Mouse (Mus musculus) Muller cell, postnatal 12 days (primary cell): ENCODE results near the gene Acp5.
A peak's percentile ranks its signal among the peaks of the same experiment; 100 is the strongest.

Source experiments
- DNase-seq: peaks from one replicate; pipeline ENCODE4 v3.0.0-alpha.2; 2015; ENCODE audit errors: inconsistent ontology term

Acp5 gene

DNA sequence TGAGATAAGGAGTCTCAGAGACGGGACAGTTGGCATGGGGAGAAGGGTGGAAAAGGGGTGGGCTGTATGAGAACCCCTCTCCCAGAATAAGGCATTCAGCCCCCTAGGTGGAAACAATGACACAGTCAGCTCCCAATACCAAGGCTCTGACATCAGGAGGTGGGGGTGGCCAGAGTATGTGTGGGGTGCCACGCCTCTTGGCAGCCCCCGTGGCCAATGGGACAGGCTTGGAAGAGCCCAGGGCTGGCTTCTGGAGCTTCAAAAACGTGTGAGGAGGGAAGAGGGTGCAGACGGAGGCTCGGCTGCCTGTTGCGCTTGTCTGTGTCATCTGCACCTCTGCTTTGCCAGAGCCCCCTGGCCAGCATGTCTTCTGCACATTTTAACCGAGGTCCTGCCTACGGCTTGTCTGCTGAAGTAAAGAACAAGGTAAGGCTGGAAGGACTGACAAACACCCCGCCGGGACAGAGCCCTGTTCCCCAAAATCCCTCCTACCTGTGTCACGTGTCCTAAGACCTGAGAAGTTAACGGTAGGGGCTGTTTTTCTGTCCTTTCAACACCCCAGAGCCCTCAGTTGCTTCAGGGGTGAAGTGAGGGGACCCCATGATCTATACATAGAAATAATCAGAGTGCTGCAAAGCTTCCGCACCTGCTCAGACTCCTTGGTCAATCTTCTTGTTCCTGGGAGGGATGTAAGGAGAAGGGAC, 36.4 kb downstream of the Acp5 start, which contains the start of gene Cnn1:
Gene Cnn1, plus strand, starts transcription at position 224 of the 704 bp plus-strand sequence.
- DNase-seq, result peak; percentile 82

DNA sequence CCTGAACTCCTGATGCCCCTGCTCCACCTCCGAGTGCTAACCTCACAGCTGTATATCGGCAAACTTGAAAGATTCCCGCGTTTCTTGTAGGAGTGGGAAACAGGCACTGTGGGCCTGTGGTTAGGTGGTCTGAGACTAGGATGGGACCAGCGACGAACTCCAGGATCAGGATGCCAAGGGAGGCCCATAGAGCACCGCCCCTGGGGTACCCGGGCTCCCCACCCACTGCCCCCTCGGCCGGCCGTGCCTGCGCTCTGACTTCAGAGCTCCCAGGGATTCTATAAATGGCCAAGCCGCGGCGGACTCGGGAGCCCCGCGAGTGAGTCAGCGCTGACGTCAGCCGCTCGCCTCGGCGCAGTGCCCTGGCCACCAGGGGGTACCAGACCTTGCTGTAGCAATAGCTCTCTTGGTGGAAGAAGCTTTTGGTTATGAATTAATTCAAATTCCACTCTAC, 39.6 kb downstream of the Acp5 start:
- DNase-seq, result peak; percentile 93

DNA sequence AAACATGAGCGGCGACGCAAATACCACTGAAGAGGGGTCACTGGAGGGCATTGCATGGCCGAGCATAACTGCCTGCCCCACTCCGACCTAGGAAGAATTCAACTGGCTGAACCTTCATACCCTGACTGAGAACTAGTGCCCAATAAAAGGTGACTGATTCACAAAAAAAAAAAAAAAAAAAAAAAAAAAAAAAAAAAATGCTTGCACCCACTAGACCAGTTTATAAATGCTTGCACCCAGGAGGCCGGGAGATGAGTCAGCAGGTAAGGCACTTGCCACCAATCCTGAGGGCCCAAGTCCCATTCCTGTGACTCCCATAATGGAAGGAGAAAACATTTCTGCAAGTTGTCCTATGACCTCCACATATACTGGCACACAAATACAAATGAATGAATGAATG, 42.8 kb downstream of the Acp5 start:
- no peak for DNase-seq

DNA sequence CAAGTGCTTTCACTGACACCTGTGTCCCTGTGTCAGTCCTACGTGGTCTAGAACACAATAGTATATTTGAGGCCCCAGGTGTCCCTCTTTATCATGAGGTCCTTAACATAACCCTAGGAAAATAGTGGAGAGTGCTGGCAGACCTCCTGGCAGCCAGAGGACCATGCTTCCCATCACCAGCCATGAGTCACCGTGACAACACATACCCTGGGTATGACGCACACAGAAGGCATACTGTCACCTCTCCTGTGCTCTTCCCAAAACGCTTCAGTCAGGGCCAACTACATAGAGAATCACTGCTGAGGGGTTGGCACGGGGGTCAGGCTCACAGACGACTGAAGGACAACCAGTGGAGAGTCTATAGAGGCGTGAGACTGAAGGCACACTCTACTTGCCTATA, 45.5 kb downstream of the Acp5 start:
- peak; percentile 62 for DNase-seq

DNA sequence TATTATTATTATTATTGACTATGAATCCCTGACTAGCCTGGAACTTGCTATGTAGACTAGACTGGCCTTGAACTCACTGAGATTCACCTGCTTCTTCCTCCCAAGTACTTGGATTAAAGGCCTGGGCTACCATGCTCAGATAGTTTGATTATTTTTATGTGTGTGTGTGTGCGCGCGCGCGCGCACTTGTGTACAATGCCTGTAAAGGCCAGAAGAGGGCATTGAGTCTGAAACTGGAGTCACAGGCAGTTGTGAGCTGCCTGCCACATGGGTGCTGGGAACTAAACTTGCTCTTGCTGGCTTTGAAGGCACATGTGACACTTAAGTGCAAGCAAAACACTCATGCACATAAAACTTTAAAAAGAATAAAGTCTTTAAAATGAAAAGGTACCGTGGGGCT, 46.2 kb downstream of the Acp5 start:
- no peak for DNase-seq

DNA sequence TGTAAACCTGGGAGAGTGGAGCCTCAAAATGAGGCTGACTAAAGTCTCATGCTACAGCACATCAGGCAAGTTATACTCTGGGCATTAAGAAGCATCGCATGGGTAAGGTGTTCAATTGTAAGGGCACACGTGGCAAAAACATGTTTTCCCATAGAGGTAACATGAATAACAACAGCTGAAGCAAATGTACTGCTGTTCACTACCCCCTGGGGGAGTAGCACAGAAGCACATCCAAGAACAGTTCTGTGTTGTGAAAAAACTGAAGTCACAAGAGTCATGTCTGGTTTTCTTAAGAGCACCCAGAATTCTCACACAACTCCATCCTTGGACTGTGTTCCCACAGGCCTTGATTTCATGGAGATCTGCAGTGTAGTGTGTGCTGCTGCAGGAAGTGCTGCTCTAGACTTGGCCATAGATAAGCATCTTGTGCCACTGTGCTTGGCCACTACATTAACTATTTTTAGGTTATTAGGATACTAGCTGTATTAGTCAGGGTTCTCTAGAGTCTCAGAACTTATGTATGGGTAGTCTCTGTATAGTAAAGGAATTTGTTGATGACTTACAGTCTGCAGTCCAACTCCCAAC, 48.4 kb downstream of the Acp5 start:
- no peak for DNase-seq

DNA sequence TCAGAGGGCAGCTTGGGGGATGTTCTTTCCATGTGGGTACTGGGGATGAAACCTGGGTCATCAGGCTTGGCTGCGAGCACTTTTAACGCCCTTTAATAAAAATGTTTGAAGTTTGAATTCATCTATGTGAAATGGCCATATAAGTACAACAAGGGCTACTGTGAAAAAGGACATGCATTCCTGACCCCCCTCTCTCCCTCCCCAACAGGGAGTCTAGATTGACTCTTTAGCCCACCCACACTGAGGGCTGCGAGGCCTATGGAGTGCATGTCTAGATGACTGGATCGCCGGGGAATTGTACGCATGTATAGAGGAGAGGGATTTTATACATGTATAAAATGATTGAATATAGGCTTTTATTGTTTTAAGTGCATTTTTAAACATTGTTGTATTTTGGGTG, 49.5 kb downstream of the Acp5 start:
- peak; percentile 29 for DNase-seq

DNA sequence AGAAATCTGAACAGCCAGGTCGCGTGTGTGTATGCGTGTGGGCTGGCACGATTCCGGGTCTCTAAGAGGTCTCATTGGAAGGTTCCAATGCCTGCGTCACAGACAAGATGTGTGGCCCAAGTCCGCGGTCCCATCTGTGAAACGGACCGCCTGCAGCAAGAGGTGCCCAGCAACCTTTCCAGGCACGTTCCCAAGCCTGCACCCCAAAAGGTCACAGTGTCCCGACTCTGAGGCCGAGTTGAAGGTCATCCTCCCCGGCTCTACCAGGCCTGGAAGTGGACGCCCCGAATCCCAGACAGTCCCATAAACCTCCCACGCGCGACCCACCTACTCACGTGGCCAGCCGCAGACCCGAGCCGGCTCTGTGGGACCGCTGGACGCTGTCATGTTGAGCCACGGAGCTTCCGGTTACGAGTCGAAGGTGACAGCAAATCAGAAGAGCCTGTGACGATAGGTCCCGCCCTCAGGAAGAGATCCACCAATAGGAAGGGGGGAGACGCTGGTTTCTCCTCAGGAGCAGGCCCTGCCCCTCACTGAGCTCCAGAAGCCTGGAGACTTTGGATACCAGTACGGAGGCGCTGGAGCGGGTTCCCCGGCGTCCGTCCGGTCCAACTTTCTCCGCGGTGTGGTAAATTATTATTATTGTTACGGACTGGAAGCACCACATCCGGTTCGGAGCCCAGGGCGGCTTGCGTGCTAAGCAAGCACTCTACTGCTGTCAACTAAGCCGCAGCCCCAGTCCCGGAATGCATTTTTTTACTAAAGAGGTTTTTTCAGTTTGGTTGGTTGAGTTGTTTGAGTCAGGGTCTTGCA, 50.3 kb downstream of the Acp5 start, which contains the start of gene Ecsit:
Gene Ecsit, minus strand, starts transcription at position 417 of the 813 bp plus-strand sequence.
- peak; percentile 97 for DNase-seq

DNA sequence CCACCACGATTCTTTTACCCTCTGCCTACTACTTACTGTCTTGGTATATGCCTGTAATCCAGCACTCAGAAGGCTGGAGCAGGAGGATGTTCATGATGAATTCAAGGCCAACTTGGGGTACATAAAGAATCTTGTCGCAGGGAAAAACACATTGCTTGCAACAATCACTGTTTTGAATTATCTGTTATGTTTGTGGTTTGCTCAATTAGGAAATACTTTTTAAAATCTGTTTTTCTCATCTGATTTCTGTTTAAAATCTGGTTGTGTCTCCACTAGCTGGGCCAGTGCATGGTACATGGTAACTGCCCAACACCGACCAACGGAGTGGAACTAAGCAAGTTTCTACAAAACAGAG, 50.9 kb downstream of the Acp5 start:
- no peak for DNase-seq
